Mouse (Mus musculus) layer of hippocampus, adult 9-10 months (tissue): Measurements from ENCODE around the gene Mpg.

Experiments used
- DNase-seq: peaks from one replicate; pipeline ENCODE4 v3.0.0; 2022; ENCODE audit warnings: low spot score

Gene Mpg

DNA sequence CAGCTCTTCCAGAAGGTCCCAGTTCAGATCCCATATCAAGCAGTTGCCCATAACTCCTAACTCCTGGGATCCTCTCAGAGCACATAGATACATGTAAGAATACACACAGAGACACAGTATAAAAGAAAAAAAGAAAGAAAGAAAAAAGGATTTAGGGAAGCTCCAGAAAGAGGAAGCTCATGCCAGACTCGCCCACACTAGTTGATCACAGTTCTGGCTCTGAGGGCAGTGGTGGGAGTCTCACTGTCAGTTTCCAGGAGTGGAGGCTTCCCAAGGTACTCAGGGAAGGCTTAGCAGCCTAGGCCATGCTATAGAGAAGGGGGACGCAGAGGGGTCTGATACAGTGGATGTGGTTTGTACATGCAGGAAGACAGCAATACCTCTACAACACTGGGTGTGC, 4.8 kb downstream of the Mpg start:
- DNase-seq, result no peak

DNA sequence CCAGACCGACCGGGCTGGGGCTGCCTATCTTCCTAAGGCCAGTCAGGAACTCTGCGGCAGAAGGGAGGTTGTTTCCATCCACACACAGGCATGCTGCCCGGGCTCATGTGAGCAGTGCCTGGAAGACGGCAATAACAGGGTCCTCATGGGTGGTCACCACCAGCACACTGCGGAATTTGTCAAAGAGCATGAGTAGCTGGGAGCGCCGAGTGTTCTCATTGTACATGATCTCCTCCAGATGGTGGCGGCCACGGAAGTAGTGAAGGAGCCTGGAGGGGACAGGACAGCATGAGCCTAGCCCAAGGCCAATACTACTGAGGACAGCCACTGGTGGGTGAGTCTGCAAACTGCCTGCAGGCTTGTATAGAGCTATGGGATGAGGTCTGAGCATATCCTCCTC, 6.5 kb downstream of the Mpg start:
- DNase-seq, result no peak

DNA sequence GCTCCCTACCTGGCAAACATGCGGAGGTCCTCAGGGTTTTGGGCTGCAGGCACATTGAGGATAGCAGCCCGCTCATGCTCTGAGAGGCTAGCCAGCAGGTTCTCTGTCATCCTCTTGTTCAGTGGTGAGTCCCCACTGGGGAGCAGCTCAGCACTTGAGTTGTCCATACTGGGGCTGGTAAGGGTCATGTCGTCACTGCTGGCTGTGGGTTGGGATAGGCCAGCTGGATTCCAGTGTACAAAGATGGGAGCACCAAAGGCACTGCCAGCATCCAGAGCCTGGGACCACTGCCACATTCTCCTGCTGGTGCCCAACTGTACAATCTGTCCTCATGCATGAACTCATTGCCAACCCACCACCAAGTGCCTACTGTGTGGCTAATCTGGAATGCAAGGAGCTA, 7.6 kb downstream of the Mpg start:
- no peak for DNase-seq

DNA sequence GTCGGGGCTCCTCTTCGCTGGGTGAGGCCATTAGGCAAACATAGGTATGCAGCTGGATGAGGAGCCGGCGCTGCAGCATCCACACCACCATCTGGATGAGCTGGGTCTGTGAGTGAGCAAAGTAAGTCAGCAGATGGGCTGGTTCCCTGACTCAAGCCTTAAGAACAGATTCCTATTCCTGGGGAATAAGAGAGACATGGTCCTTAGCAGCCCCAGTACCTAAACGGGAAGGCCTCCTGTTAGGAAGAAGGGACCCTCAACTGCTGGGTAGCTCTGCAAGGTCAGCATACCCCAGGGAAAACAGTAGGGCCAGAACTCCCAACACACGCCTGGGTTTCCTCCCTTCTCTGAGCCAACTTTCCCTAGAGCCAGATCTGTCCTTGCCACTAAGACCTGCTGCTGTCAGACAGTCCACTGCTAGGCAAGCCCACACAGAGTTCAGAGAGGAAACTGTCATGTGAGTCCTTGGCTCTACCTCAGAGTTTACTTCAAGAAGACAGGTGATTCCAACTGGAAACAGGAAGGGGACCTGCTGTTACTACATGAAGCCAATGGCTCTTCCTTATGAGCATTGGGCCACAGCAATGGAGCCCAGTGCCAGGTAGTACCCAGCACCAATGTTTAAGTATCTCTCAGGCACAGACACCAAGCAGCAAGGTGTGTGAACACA, 8.6 kb downstream of the Mpg start:
- no peak for DNase-seq

DNA sequence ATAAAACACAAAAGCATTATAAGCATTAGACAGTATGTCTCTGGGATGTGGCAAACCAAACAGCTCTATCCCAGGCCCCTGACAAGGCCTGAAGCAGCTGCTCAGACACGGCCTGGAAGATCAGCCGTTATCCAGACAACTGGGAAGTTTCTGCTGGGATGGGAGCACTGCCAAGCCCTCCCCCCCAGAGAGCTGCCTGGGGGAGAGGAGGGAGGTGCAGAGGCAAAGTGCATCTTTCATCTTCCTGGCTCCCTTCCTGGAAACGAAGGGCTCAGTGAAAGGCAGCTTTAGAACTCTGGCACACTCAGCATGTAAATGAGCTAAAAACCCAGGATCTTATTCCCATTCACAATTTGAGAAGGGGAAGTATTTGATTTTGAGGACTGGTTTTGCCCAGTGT, 9.3 kb downstream of the Mpg start:
- DNase-seq, result no peak

DNA sequence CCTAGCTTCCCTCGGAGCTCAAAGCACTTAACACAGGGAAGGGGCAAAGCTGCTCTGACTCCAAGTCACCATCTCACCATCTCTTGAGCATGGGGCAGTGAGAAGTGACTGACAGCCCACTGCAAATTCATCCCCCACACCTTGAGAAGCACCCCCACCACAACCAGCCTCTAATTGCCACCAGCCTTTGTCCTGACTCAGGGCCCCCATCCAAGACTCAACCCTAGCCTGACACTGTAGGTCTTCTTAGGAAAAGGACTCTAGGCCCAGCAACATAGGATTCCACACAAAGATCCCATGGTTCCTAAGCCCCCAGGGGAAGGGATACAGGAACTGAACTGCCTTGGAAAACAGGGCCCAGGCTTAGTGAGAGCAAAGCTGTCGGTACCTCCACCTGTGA, 9.8 kb downstream of the Mpg start:
- DNase-seq, result no peak

DNA sequence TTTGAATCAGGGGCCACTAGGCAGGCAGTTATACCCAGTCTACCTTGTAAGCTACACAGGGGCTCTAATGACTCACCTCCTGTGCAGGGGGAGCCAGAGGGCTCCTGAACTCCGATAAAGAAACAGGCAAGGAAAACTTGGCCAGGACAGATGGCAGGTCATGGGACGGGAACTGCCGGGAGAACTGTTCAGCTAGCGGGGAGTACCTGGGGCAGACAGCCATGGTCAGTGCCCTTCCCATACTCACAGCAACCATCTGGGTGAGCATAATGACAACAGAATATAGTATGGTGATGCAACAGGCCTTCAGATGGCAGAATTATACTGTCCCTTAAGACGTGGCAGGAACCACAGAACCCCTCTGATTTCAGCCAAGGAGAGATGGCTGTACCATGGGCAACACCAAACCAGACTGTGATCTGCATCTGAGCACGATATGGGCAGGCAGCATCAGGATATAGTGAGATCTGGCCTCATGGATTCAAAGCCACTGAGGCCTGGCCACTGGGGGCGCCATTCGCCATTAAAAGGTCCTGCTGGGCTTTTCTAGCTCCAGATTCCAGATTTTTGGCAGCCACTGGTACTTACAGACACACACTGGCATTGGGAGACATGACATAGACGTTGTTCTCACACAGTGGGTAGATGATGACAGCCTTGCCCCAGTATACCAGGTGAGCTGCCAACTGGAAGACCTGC, 10.6 kb downstream of the Mpg start:
- no peak for DNase-seq

DNA sequence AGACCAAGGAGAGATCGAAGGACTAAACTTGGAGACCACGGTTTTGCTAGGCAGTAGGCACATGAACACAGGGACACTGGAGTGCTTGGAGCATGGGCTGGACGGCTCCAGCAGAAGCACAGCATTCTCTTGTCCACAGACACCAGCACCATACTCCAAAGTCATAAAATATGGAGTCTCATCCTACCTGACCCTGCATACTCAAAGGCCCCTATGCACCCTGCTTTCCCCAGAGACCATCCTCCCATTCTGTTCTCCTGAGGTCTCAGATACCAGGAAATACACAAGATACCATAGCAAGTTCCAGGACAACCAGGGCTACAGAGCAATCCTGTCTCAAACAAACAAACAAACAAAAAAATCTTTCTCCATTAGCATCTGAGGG, 11.1 kb downstream of the Mpg start:
- DNase-seq, result no peak

DNA sequence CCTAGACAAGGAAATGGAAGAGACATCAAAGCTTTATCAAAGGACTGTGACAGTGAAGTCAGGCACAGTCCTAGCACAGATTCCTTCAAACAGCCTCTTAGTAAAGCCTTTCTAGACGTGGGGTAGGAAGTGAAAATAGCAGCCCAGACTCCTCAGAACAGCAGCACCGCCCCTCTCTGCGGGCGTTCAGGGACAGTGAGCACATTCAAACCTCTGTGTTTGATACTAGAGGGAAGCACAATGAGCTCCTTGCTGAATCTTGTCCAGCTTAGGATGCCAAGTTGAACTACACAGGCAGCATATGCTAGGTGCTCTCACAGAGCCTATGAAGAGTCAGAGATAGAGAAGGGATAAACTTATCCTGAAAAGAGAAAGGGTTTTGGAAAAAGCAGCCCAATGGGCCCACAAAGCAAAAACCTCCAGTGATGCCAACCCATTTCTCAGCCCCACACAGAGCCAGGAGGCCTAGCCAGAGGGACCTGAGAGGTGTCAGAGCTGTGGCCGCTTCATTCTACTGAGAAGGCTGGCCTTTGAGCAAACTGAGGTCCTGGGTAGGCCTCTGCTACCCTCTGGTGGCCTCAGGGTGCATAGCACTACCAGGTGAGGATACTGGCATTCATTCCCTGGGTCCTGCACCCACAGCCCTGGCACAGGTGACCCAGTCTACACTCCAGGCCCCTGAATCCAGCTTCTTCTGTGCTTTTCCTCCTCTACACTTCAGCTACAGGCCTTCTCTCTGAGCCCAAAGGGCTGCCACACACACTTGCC, 12.0 kb downstream of the Mpg start:
- no peak for DNase-seq

DNA sequence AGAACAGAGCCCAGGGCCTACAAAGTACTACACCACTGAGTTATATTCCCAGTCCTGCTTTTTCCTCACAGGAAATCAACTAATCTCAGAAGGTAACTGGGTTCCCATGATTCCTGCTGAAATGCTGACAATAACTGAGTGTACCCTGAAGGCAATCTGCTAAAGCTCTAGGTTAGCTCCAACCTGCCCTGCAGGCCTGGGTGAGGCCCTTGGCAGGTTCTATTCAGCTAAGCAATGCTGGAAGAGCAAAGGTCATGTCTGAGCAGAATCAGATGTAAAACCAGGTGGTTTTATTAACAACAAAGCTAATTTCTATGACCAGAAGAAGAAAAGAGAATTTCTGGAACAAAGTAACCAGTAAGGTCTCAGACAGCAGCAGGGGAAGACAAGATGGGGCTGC, 15.1 kb downstream of the Mpg start:
- no peak for DNase-seq

DNA sequence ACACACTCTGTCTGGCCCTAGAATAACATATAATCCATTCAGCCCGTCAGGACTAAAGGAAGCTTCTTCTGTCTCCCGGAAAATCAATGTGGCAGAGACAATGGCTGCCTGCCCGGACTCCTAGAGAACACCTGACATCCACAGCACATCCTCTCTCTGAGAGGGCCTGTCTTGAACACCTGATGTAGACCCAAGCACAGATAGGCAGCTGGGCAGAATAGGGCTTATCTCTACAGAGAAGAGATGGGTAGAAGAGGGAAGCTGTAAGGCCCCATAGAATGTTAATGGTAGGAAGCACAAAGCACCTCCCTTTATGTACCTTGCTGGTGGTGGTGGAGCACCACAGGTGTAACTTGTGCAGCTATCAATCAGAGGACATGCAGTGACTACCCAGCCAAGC, 15.9 kb downstream of the Mpg start:
- DNase-seq, result no peak

DNA sequence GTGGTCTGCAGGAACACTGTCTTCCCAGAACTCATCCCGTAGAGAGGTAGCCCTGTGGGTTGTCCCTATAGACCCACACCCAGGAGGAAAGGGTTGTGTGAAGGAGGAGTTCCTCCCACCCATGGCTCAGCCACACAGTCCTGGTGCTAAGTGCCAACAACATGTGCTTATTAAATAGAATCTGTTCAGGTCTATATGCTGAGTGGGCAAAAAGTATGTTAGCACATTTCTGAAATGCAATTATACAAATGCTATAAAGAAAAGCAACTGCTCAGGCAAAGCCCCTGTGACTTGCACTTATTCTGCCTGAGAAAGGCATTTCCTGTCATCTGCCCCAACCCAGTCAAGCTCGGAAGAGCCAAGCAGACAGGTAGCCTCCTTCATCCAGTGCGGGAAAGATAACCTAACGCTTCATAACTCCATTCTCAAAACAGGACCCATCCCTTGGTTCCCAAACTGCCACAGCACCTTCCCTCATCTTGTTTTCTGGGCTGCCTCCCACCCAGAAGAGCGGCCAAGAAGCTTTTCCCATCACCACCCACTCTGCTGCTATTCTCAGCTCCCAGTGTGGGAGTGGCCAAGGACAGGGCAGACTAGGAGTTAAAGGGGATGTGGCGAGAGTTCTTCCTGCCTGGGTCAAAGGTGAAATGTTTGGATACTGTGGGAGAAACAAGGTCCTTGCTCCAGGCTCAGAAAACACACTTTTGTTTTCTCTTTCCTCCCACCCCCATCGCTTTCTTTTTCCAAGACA, 17.1 kb downstream of the Mpg start:
- no peak for DNase-seq

DNA sequence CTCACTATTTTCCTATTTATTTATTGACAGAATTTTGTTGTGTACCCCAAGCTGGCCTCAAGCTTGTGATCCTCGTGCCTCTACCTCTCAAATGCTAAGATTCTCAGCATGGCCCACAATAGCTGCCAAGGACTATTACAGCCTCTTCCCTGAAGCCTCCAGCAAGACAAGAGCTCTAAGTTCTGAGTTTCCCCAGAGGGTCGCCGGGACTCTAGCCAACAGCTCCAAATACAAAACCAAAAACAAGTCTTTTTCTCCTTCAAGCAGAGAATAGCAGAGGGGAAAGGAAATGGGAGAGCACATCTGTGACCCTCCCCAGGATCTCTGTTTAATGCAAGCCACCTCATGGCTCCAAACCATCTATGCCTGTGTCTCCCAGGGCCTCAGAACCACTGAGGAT, 17.8 kb downstream of the Mpg start:
- DNase-seq, result no peak

DNA sequence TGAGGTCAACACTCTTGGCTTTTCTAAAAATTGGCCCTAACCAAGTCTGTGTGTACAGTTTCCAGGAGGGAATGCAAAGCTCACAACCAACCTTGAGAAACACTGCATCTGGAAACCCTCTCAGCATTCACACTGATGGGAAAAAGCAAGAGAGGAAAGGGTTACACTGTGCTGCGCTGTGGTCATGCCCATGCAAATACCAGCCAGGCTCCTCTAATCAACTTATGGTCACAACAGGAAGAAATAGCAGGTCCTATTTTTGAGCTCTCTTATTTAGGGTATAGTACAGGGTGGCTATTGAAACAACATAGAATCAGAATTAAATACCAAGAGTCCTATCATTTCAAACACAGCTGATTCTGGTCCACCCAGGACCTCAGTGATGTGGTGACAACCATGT, 18.3 kb downstream of the Mpg start:
- DNase-seq, result no peak

DNA sequence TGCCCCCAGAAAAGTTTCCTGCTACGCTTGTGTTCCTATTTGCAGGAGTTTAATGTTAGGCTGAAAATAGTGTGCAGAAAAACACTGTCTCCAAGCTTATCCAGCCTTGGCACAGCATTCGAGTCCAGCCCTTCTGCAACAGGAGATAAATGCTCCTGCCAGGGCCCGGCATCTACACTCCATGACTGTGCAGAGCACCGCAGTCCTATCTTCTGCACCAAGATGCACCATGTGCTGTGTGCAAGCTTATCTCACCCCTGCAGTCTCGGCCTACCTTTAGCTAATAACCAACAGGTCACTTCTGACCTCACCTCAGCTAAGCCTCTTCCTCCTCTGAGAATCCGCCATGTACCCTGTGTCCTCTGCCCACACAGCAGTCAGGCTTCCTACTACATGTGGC, 19.3 kb downstream of the Mpg start:
- DNase-seq, result no peak

DNA sequence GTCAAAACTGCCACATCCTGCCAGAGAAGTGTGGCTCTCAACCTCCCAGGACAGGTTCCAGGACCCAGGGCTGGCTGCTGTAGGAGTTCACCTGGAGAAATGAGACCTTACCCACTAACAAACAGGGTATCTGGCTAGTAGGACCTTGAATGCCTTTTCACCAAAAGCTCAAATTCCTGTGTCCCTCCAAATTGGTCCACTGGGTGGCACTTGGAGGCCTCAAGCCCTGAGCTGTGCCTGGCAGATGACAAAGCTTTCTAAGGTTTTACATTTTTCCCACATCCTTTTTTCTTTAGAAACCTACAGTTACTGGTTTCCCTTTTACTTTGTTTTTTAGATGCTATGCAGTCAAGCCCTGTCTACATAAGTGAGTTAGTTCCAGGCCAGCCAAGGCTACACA, 20.8 kb downstream of the Mpg start:
- no peak for DNase-seq

DNA sequence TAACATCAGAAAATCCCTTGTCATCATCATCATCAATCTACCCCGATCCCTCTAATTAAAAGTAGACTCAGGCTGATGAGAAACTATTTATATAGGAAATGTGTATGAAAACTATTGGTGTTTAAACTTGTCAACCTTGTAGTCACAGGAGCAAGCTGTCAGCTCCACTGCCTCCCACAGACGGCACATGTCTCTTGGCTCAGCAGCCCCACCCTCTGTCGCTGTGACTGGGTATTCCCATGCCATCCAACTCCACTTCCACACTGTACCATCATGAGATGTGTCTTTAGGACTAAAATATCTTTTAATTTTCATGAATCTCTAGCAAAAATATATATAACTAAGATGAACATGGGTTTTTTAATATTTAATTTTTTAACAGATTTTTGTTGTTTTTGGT, 22.0 kb downstream of the Mpg start:
- DNase-seq, result no peak

DNA sequence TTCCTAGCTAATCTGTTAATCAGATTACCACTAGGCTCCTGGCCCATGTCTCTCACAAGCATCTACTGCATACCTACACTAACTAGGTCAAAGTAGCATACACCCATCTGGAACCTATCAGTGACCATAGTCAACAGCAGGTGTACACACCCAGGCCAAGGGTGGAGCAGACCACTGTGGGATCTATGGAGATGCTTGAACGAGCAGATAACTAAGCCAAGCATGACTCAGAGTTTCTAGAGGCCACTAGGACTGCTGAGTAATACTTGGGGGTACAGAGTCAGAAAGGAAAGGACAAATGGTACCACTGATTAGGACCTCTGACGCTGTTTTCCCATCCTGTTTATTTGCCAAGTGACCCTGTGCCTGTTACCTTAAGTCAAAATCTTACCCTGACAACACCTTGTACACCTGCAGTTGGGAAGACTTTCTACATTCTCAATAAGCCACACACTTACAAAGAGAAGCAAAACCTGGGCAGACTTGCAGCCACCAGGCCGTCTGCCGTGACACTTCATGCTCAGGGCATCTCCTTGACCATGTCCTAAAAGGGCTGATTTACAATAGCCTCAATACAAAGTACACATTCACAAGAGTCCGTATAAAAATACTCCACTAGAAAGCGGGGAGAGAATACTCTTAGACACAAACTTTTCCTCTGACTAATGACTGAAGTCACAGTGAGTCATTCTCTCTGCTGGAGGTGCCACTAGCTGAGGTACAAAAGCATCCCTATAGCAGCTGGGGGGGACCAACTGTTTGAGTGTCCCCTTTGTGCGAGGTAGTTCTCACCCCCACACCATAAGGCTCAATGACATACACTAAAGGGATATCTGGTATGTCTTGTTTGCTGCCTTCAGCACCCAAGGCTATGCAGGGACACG, 24.8 kb downstream of the Mpg start:
- DNase-seq, result no peak

DNA sequence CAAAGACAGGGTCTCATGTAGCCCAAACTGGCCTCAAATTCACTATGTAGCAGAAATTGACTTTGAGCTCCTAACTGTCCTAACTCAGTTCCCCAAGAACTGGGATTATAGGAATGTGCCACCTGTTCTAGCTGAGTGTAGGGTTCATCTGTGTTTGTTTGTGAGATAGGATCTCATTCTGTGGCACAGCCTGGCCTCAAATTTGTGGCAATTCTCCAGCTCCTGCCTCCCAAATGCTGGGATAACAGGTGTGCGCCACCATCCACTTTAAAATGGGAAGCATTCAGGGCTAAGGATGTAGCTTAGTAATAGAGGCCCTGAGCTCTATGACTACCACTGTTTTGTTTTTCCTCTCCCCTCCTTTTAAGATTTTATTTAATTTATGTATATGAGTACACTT, 26.8 kb downstream of the Mpg start:
- no peak for DNase-seq

DNA sequence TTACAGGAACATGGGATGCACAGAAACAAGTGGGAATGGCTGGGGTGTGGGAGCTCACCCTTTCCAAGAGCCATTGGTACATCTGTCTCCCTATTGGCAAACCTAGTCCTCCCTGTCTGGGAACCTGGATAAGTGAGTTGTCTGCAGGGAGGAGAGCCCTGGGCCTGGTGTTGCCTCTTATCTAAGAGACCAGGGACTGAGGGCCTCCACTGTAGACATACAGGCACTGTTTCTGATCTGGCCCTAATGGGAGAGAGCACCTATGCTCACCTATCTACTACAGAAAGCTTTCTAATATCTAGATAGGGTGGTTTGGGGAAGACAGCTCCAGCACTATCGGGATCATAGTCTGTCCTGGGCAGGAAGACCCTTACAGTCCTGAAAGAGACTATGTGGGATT, 29.8 kb downstream of the Mpg start:
- DNase-seq, result no peak

DNA sequence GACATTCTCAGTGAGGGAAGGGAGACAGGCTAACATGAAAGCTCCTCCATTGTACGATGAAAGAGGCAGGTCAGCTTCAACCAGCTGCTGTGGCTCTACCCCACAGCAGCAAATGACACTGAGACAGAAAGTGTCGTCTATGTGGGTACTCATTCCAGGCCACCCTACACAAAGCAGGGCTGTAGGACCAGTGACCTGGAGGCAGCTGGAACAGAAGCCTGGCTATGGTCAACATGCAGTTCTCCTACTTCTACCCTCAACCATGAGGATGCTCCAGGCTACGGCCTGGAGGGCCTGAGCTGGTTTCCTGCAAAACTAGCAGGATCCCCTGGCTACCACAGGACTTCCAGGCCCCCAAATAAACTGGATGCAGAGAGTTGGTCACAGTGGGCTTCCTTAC, 30.3 kb downstream of the Mpg start:
- no peak for DNase-seq
